Mouse (Mus musculus) fat pad, adult 2 months (tissue): ENCODE measurements around the gene Plekhg3.

Source experiments
- DNase-seq: peaks from one replicate; pipeline ENCODE4 v3.0.0-alpha.2; 2011; ENCODE audit warnings: low read depth, low spot score; ENCODE audit errors: extremely low read depth

The Plekhg3 gene

DNA sequence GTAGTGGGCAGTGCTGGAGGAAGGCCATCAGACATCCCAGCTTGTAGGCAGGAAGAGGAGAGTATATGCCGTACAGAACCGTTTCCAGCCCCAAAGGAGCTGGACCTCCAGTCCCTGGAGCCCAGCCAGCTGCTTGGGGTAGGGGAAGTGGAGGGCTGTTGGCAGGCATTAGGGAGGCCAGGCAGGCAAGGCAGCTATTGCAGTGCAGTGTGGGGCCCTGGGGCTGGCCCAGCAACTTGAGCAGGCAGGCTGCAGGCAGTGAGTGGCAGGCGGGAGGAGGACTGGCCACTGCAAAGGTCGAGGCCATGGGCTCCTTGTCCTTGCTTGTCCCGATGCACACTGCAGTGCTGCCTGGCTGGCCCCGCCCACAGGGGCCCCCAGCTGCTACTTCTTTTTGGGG is 52.1 kb downstream of the Plekhg3 start:
- DNase-seq = no peak

GRCm38 (mm10) chr12:76583454-76583853 is 52.8 kb downstream of the Plekhg3 start:
- no peak for DNase-seq

- no peak for DNase-seq
These were observed 54.3 kb downstream of the Plekhg3 start for GRCm38 (mm10) chr12:76585028-76585427.

DNA sequence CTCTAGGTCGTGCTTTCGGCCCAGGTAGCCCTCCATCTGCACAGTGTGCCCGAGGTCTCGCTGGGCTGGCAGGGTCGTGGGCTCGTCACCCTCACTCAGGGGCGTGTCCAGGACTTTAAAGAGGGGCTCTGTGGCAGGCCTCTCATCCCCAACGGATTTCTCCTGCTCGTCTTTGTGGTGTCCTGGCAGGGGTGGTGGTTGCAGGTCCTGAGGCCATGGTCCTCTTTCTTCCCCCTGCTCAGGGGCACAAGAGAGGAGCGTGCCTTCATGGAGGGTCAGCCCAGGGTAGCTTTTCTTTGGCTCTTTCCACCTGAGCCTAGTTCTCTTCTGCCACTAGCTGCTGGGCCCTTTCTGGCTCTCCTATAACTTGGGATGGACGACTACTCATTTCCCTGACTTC is 56.7 kb downstream of the Plekhg3 start:
- no peak for DNase-seq

GRCm38 (mm10) chr12:76589531-76589930 is 58.8 kb downstream of the Plekhg3 start:
- no peak for DNase-seq

- no peak for DNase-seq
These were observed 60.3 kb downstream of the Plekhg3 start for GRCm38 (mm10) chr12:76591037-76591436.

GRCm38 (mm10) chr12:76592213-76592612 is 61.5 kb downstream of the Plekhg3 start:
- no peak for DNase-seq

GRCm38 (mm10) chr12:76593254-76593653 is 62.6 kb downstream of the Plekhg3 start:
- no peak for DNase-seq

GRCm38 (mm10) chr12:76593839-76594322 is 63.2 kb downstream of the Plekhg3 start:
- DNase-seq = no peak

GRCm38 (mm10) chr12:76594556-76594955 is 63.9 kb downstream of the Plekhg3 start:
- no peak for DNase-seq

GRCm38 (mm10) chr12:76595830-76596229 is 65.1 kb downstream of the Plekhg3 start:
- DNase-seq = no peak

- DNase-seq = no peak
These were observed 65.8 kb downstream of the Plekhg3 start for GRCm38 (mm10) chr12:76596292-76597023.

GRCm38 (mm10) chr12:76597577-76598100 is 66.9 kb downstream of the Plekhg3 start:
- DNase-seq = no peak

- no peak for DNase-seq
These were observed 67.7 kb downstream of the Plekhg3 start for GRCm38 (mm10) chr12:76598196-76598928.

DNA sequence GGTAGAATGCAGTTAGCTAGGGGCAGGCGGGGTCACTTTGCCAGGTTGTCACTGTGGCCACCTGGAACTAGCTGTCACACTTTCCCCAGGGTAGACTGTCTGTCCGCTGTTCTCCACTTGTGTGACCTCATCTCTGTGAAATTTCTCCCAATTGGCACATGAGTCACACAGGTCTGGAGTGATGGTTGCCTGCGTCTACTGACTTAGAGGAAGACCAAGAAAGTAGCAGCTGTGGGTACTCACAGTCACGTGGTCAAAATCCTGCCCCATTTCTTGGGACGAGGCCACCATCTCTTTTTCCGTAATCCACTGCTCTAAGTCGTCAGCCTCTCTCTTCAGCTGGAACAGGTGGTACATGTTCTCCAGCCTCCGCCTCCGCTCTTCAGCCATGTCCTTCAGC is 73.1 kb downstream of the Plekhg3 start:
- no peak for DNase-seq

DNA sequence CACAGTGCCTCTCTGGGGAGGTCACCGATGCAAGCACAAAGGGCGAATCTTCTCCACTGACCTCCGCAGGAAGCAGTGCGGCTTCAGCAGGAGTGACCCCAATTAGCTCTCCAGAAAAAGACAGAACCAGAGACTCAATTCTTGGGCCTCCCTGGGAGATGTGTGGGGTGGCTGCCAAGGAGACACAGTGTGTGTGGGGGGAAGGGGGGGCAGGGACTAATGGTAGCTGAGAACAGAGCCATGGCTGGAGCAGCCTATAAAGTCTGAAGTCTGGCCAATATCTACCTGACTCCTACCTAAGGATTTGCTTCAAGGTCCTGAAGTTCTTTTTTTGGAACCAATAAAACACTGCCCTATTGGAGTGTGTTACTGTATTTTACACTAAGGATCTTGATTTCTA is 73.9 kb downstream of the Plekhg3 start:
- no peak for DNase-seq

DNA sequence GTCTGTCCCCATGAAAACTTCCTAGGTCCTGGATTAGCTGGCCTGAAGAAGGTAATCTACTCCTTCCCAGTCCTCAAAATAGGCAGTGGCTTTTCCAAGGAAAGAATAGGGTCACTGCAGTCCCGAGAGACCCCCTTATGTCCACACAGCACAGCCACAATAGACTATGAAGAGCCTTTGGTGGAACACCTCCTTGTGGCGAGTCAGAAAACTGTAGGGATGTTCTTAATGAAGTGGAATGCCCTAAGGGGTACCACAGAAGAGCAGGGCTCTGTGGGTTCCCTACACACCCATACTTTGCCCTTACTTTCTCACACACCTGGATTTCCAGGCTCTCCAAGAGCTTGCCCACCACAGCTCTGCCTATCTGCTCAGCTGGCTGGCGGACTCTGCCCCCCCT is 75.1 kb downstream of the Plekhg3 start:
- no peak for DNase-seq

DNA sequence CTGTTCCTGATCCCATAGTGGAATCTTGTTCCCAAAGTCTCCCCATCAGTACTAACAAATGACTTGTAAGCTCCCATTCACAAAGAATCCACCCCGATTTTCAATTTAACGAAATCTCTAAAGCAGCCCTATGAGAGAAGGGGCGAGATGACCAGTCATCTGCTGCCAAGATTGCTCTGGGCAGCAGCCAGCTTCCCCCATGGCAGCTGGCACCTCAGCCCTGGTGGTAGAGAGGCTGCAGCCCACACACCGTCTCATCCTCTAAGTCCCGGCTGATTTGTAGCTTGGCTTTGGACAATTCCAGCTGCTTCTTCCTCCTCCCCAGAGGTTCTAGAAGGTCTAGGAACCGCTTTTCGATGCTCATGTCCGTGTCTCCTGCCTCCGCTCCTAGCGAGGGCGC is 77.5 kb downstream of the Plekhg3 start:
- no peak for DNase-seq

- DNase-seq = no peak
These were observed 78.4 kb downstream of the Plekhg3 start for GRCm38 (mm10) chr12:76608997-76609565.

- no peak for DNase-seq
These were observed 81.9 kb downstream of the Plekhg3 start for GRCm38 (mm10) chr12:76612621-76613020.

DNA sequence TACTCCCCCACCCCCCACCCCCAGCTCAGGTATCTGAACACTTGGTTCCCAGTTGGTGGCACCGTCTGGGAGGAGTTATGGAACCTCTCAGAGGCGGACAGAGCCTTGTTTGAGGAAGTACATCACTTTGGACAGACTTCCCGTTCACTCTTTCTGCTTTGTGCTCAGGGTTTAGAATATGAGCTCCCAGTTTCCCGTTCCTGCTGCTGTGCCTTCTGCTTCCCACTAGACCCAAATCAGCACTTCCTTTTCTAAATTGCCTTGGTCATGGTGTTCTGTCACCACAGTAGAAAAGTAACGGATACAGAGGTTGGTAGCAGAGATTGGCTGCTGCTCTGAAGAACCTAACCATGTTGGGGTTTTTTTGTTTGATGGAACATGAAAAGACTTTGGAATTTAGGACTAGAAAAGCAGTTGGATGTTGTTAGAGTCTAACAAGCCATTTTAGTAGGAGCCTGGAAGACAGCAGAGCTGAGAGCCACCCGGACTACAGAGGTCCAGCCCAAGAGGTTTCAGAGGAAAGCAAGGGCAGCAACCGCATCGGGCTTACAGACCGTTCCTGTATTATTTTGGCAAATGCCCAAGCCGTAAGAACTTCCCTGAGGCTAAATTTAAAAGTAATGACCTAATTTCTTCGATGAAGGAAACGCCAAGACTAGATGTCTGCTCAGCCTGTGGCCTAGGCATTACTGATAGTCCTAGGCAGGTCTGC is 84.3 kb downstream of the Plekhg3 start:
- no peak for DNase-seq
